Mouse (Mus musculus) layer of hippocampus, postnatal 36 days (tissue): ENCODE results near the gene Ttc14. TPM values are rescaled to one million over a fixed set of nuclear protein-coding genes. Genes with fewer than 3 reads are reported as not detected.

Source experiments
- DNase-seq, 2 experiments: peaks; one replicate each; pipeline ENCODE4 v3.0.0; 2022
- total RNA-seq, 2 experiments: library from RNA; stranded (reverse); gene quantifications; 2 replicates each; pipeline ENCODE4 v1.2.3; 2021

Ttc14 gene
- 100 to 1,000 TPM in 1 of 2 experiments, 10 to 100 TPM in 1; 86.3 to 100 TPM for total RNA-seq

- peak; percentile 97 to 98 for DNase-seq
Measured at GRCm38 (mm10) chr3:33799617-33800512, at the start of gene Ttc14. Ttc14 (plus strand) TSS chr3:33799832.

DNA sequence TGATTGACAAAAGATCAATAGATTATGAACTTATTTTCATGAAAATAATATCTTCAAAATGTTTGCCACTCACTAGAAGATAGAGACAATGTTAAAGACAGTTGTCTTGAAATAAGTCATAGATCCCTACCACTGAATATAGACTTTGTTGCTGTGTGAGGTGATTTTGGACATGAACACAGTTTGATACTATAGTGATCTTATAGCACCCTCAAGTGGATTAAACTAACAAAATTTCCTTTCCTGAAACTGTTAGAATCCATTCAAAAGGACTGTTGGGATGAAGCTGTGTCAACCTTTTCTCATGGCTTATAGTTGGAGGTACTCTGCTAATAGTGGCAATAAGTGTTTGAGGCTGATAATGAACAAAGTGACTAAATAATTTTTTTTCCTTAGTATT is 8.7 kb upstream of the Ttc14 start:
- DNase-seq: no peak

DNA sequence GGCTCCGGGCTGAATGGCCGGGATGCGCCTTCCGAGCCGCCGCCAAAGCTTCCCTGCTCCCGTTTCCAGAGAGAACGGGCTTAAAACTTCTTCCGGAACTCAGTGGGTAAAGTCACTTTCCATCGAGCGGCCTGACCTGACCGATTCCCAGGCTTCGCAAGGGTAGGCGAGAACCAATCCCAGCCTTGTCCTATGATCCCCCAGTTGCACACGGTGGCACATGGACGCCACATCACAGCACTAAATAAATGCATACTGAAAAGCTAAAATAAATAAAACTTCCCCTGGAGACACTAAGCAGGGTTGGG is 835 bp downstream of the Ttc14 start:
- DNase-seq: no peak

- DNase-seq: no peak
Measured at GRCm38 (mm10) chr3:33807151-33807550, 7.5 kb downstream of the Ttc14 start.

- DNase-seq: peak in 1 of 2 experiments; percentile 12
Measured at GRCm38 (mm10) chr3:33824135-33824946, 24.7 kb downstream of the Ttc14 start.

- DNase-seq: no peak
Measured at GRCm38 (mm10) chr3:33832351-33832750, 32.7 kb downstream of the Ttc14 start.

DNA sequence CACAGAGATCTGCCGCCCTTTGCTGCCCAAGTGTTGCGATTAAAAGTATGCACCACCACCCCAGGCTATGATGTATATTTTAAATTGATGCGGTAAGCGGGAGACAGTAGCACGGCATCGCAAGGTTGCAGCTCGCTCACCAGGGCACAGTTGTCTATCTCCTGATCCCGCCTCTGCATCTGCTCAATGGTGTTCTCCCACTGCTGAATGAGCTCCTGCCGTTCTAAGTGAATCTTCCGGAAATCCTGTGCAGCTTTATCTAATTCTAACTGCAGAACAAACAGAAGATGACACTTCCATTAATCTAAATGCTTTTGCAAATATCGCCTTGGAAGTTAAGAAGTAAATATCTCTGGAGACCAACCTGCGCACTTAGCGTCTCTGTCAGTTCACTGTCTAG is 36.9 kb downstream of the Ttc14 start:
- DNase-seq: no peak

DNA sequence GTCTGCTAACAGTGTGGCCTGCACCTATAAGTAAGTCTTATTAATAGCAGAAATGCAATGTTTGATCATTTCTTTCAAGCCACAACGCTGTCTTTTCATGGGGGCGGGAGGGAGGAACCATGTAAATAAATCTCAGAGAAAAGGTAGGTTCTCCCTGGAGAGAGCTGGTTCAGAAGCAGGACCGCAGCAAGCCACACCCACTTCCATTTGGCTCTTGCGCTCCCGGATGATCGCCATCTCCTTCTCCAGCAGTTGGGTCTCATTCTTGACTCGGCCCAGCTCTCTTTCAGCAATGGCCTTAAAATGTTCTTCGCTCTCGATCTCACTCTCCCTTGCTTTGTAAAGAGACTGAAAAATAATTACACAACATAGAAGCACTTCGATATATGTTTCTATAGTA is 39.2 kb downstream of the Ttc14 start:
- DNase-seq: no peak

DNA sequence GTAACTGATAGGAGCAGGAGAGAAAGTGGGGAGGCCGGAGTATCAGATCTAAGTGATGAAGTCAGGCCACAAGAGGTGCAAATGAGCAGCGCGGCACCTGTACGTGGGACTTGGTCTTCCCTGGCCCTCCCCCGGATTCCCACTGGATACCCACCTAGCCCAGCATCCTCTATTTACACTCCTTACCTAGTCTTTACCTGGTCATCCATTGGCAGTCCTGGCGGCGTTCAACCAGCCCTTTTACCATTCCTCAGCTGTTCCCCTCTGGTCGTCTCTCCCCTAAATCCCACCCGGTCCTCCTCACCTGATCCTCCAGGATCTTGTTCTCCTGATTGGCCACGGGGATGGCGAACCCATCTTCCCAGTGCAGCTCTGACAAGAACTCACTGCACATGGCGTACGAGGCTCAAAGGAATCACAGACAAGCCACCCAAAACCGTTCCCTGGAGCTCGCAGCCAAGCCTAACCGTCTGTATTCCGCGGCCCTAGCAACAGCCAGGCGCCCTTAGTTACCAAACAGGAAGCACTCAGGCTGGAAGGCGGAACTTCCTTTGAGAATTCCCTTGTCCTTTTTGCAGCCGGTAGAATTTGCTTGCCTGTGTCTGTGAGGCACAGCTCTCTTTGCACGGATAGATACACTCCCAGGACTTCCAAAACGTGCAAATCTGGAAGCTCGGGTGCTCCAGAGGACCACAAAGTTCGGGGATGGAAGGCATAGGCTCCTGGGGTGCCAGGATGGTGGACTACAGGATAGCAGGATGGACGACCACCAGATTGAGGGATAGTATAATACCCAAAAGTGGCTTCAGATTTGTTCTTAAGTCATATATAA is 44.4 kb downstream of the Ttc14 start, which contains the start of gene Ccdc39:
Gene Ccdc39, minus strand, starts transcription at position 510 of the 832 bp plus-strand sequence.
- DNase-seq: peak; percentile 78 to 81

DNA sequence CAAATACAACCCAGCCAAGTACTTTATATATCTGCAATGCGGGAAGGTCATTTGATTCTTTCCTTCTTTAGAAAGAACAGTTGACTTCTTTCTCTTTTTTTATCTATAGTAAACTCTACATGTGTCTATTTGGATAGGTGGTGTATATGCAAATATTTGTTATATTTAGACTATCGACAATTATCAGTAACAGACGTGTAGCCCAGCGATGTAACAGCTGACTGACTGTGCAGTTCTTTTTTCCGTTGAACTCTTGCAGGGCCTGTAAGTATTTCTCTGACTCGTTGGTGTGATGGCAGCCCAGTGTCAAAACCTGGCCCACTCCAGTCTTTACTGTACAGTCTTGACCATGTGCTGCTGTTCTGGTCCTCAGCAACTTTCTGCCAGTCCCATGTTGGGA is 47.0 kb downstream of the Ttc14 start:
- no peak for DNase-seq

GRCm38 (mm10) chr3:33850856-33851255 is 51.2 kb downstream of the Ttc14 start:
- DNase-seq: no peak

DNA sequence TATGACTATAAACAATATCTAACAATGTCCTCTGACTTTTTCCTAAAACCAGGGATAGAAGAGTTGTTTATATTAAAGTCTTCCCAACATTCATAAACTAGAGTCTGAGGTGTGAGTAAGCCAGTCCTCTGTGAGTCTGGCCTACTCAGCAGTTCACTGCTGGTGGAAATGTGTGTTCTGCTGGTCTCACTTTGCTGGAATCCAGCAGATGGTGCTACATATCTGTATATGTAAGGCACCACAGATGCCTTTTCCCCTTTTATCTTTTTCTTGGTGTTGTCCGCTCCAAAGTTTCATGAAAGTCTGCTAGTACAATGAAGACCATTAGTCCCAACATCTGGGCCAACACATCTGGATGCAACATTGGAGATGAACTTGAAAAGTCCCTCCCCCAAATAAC is 53.4 kb downstream of the Ttc14 start:
- no peak for DNase-seq

DNA sequence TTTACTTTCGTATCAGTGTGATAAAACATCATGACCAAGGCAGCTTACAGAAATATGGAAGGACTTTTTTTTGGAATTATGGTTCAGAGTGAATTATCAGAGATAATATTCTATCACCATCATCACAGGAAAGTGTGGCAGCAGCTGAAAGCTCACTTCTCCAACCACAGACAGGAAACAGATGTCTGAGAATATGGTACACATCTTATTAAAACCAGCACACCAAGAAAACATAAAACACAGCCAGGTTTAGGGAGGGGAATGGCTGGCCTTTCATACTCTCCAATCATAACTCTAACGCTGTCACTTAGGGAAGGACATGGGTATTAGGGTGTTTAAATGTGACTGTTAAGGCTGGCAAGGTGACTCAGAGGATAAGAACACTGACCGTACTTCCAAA is 59.3 kb downstream of the Ttc14 start:
- no peak for DNase-seq

GRCm38 (mm10) chr3:33864000-33864540 is 64.4 kb downstream of the Ttc14 start:
- no peak for DNase-seq

Other genes with a start within 250 kb of the Ttc14 start
- gene Ccdc39, start 44.5 kb downstream of the Ttc14 start, total RNA-seq: 10 to 100 TPM; 22.4 to 30.3 TPM
- gene Fxr1, start 220.1 kb downstream of the Ttc14 start, total RNA-seq: 100 to 1,000 TPM in 1 of 2 experiments, 10 to 100 TPM in 1; 88.6 to 104 TPM